Mouse (Mus musculus) ovary, postnatal 36 days (tissue): Measurements from ENCODE around the gene Srprb.

Source experiments
- DNase-seq: peaks from one replicate; pipeline ENCODE4 v3.0.0; 2022; ENCODE audit warnings: low spot score, mixed read lengths

Gene Srprb

DNA sequence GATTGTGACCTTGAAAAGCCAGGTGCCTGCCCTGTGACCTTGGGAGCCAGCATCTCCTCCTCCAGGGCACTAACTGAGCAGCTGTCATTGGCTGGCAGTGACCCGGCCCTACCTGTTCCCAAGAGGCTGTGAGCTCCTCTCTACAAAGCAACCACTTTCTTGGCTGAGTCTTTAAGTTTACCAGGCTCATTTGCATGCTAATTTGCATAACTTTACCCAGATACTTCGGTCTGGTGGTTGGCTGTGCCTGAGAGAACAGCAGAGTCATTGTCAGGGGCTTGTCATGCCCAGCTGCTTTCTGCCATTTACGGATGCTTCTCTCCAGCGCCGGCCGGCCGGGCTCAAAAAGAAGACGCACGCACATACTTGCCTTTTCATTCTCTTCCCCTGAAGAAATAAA is 55.2 kb downstream of the Srprb start:
- no peak for DNase-seq

DNA sequence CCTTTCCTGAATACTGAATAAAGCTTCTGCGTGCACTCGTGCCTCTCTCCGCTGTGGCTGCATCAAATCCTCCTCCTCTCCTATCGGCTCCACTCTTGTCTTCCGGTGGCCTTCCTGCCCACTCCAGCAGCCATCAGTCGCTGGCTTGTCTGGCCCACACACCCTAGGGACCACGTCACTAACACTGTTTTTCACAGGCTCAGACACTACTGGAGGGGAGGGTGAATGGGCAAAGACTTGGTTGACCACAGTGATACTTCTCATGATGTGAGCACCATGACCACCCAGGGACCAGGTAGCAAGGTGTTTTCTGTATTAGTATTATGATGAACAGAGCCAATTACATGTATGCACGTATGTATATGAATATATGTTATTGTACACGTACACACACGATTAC is 55.7 kb downstream of the Srprb start:
- no peak for DNase-seq

DNA sequence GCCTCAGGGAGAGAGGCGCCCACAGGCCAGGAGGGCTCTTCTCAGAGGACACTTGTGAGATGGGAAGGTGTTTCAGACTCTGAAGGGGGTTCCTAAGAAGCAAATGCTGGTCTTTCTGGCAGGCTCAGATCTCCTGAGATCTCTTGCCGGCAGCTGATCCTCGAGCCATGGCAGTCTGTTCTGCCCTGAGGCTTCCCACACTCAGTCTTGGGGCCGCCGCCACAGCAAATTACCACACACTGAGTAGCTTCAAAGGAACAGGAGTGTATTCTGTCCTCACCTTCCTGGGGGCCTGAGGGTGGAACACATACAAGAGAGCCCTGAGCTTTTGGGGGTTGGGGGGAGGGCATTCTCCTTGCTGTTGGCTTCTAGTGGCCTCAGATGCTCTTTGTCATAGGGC is 56.6 kb downstream of the Srprb start:
- no peak for DNase-seq

DNA sequence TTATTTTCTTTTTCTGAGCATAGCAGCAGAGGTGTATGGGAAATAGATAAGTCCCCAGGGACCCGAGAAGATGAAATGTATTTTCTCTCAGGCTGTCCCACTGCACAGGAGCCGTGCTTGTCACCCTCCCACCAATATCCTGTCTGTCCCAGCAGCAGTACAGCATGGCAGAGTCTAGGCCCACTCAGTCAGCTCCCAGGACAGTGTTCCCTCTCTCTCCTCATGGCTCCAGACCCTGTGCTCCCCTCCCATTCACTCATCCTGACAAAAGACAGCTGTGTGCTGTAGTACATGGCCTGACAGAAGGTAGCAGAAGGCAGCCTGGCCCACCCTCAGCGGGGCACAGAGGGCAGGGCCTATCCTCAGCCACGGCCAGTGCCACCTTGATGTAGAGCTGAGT is 58.1 kb downstream of the Srprb start:
- no peak for DNase-seq

DNA sequence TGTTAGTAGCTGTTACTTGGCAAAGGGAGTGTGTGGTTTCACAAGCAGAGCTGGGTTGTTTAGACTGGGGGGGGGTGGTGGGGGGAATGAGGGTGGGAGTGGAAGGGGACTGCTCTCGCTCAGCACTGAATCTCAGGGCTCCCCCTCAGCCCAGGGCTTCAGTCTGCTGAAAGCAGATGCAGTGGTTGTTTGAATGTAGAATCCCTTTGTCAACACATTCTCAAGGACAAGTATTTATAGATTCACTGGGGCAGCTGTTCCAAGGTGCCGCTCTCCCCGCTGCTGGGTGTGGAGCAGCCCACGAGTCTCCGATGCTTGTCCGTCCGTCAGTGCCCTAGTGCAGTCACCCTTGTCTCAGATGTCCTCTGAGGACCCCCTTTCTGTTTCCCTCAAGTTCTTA is 60.7 kb downstream of the Srprb start:
- DNase-seq, result no peak

DNA sequence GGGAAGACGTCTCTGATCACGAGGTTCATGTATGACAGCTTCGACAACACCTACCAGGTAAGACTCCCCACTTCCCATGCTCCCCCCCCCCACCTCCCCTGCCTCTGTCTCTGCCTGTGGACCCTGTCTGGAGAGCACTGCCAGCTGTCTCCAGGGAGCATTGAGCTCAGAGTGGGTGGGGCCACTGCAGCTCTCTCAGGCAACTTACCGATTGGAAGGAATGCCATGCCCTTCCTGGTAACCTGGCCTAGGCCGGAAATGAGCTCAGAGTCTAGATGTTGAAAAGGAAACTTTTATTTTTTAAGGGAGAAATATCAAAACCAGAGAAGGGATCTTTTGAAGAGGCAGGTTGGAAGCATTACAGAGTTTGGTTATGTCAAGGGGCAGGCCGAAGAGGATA is 61.6 kb downstream of the Srprb start:
- no peak for DNase-seq

DNA sequence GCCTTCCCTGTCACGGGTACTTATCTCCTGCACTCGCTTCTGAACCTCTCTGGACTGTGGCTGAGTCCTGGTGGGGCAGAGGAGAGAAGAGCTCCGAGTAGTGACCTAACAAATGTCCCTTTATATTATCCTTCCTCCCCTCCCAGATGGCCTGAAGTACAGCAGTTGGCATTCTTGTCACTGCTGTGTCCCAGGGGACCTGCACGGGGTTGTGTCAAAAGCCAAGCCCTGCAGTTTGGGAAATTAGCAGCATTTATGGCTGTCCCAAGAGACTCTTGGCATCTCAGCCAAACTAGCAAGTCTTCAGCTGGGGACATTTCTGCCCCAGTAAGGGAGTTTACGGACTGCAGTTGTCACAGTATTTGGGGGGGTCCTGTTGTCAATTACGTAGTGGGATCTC is 62.5 kb downstream of the Srprb start:
- DNase-seq, result no peak
